15 mouse cellular contexts compared by ENCODE assay signal in the genomic region with DNA sequence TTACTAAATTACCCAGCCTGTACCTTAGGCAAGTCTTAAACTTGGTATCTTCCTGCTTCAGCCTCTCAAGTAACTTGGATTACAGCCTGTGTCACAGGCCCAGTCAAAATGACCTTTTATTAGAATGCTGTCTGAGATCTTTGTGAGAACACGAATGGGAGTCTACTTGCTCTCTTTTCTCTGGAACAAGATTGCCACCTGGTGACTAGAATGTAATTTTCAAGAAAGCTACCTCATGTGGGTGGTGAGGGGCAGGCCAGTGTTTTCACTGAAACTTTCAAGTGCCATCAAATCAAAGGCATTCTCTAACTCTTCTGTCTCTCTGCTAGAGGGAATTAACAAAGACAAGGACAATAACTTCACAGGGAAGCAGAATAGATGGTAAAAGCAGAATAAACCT. TPM values are rescaled to one million over a fixed set of nuclear protein-coding genes. Genes with fewer than 3 reads are reported as not detected.
DNase-seq lines count a peak whose midpoint lies in the region; TF ChIP-seq lines count a peak whose summit lies in the region.
"Had no signal": no experiment of that assay in that cellular context is flagged by ENCODE, and none has a peak within 500 bp of the region (broad histone marks: within the 10 kb centered on the region; RNA-seq: fewer than 3 reads in every experiment).

No protein-coding gene starts in this region.

- peak; percentile 38 for DNase-seq in kidney, adult 2 months
- no peak for DNase-seq in kidney, postnatal 4 days
- peak; percentile 18 for DNase-seq in lung, postnatal 25 days (ENCODE audit: low spot score)
- DNase-seq in lung, postnatal 10 days = no peak
- peak; percentile 10 for DNase-seq in R1 (ENCODE audit: low read depth, low spot score)
- DNase-seq in urinary bladder, postnatal 14 days (ENCODE audit: low spot score) = no peak
- no peak for DNase-seq in yolk sac, embryonic 10.5 days (ENCODE audit: low spot score)
- DNase-seq: cerebellum, adult 18-20 months; gastrocnemius, postnatal 36 days; right cerebral cortex, postnatal 4 days; thymus, postnatal 25 days had no signal

- no peaks in the 10 kb centered on the region for H3K27me3 ChIP-seq in kidney, adult 2 months (replicated peaks; ENCODE audit: control insufficient read depth, insufficient read depth, low read length)
- H3K27me3 ChIP-seq: embryonic facial prominence, embryonic 12.5 days; hindbrain, embryonic 15.5 days; liver, embryonic 15.5 days; stomach, embryonic 15.5 days had no signal

- H3K4me1 ChIP-seq in kidney, adult 2 months (ENCODE audit: control insufficient read depth, insufficient read depth, low read length) = no peaks in the 10 kb centered on the region
- H3K4me1 ChIP-seq: hindbrain, embryonic 15.5 days; stomach, embryonic 15.5 days had no signal

- TF ChIP-seq POLR2A in kidney, adult 2 months (IDR thresholded peaks at IDR 0.05; ENCODE audit: low read depth, low read length) = no peak

- no peak overlapping the region for H3K27ac ChIP-seq in kidney, adult 2 months (ENCODE audit: insufficient read depth, low read depth, low read length)
- H3K27ac ChIP-seq: embryonic facial prominence, embryonic 12.5 days; hindbrain, embryonic 15.5 days; liver, embryonic 15.5 days; stomach, embryonic 15.5 days had no signal

- WGBS in kidney, adult 2 months = 3% methylated on average over 1 of the region's 1 CpGs

- no peak for TF ChIP-seq CTCF in kidney, adult 2 months (conservative IDR thresholded peaks at IDR 0.05; ENCODE audit: insufficient read depth, insufficient read length, low read depth, low read length)

- H3K4me3 ChIP-seq in kidney, adult 2 months (ENCODE audit: insufficient read depth, low read depth, low read length) = no peak overlapping the region
- H3K4me3 ChIP-seq: embryonic facial prominence, embryonic 12.5 days; hindbrain, embryonic 15.5 days; liver, embryonic 15.5 days; stomach, embryonic 15.5 days had no signal

- H3K36me3 ChIP-seq in kidney, adult 2 months (ENCODE audit: control insufficient read depth, insufficient read depth, low read length) = no peaks in the 10 kb centered on the region
- H3K36me3 ChIP-seq: embryonic facial prominence, embryonic 12.5 days; liver, embryonic 15.5 days; stomach, embryonic 15.5 days had no signal

RNA-seq across cellular contexts. Expression of gene Manf, which starts 22.0 kb away (rescaled TPM):
- polyA plus RNA-seq in kidney, adult 2 months (2012; rRNA removed) = 12.6 and 25.5 TPM in 2 replicates

RNA-seq across cellular contexts. Expression of gene Rbm15b, which starts 26.5 kb away (rescaled TPM):
- polyA plus RNA-seq in kidney, adult 2 months (2012; rRNA removed) = 6.6 and 6.8 TPM in 2 replicates

Comparison
In these comparisons a context has a peak if more than half of its experiments do, and no peak if none do; other contexts are left out.
1. DNase-seq: peak in kidney, adult 2 months (single experiment), lung, postnatal 25 days (single experiment) and R1 (single experiment); none in kidney, postnatal 4 days (0 of 2), lung, postnatal 10 days (single experiment), urinary bladder, postnatal 14 days (single experiment) and yolk sac, embryonic 10.5 days (single experiment).